In the genomic region with DNA sequence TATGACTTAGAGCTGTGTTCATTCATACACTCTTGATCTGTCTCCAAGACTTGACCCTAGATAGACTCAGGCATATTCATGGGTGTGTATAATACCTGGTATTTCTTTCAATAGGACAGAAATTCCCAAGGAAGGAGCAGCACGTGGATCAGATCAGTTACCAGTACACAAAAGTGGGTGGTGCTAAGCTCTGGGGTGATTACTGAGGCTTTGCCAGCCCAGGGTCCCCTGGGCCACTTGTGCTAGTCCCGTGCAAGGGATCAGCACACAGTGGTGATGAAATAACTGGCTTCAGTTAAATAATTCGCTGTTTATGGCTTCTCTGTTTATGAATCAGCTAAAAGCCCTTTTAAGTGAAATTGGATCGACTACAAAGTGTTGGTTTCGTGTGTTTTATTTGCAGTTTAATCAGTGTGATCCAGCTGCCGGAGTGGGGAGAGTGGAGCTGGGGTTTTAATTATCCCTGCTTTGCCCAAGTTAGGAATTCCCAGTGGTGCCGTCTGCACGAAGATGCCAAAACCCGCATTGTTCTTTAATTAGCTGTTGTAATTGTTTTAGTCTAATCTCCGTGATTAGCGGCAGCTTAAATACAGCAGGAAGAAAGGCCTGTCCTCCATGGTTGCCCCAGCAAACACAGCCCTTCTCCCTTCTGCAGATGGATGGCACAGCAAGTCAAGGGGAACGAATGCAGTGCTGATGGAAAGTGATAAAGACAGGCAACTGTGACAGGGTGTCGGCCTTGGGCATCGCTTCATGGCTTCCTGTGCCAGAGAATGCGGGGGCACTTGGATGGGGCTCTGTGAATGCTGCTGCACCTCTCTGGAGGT, we compare ENCODE assay signal across 14 mouse cellular contexts.
A peak's percentile ranks its signal among the peaks of the same experiment; 100 is the strongest.
DNase-seq lines count a peak whose midpoint lies in the region; ATAC-seq lines count a peak whose summit lies in the region.
"Had no signal": no experiment of that assay in that cellular context is flagged by ENCODE, and none has a peak within 500 bp of the region (broad histone marks: within the 10 kb centered on the region; RNA-seq: fewer than 3 reads in every experiment).

No protein-coding gene starts in this region.

- H3K4me2 ChIP-seq in hindbrain, embryonic 13.5 days = no peak overlapping the region
- H3K4me2 ChIP-seq in embryonic facial prominence, embryonic 14.5 days (ENCODE audit: low read depth, low read length) = no peak overlapping the region
- H3K4me2 ChIP-seq: heart, embryonic 12.5 days; liver, embryonic 13.5 days; stomach, embryonic 15.5 days had no signal

- H3K27ac ChIP-seq in hindbrain, embryonic 13.5 days = peak overlapping the region; percentile 71
- no peak overlapping the region for H3K27ac ChIP-seq in hindbrain, embryonic 10.5 days
- H3K27ac ChIP-seq in embryonic facial prominence, embryonic 14.5 days (replicated peaks; ENCODE audit: low read depth, low read length) = no peak overlapping the region
- H3K27ac ChIP-seq: liver, embryonic 13.5 days; stomach, embryonic 15.5 days had no signal

- no peak overlapping the region for H3K4me3 ChIP-seq in hindbrain, embryonic 13.5 days
- no peak overlapping the region for H3K4me3 ChIP-seq in hindbrain, embryonic 10.5 days
- no peak overlapping the region for H3K4me3 ChIP-seq in embryonic facial prominence, embryonic 14.5 days (ENCODE audit: low read depth, low read length)
- H3K4me3 ChIP-seq: heart, embryonic 12.5 days; liver, embryonic 13.5 days; stomach, embryonic 15.5 days had no signal

- ATAC-seq in hindbrain, embryonic 13.5 days (ENCODE audit: low FRiP score) = peak; percentile 67
- peak; percentile 62; the same call in 1 of the 2 replicates for ATAC-seq in embryonic facial prominence, embryonic 14.5 days (ENCODE audit: low read depth)
- ATAC-seq in megakaryocyte progenitor cell, adult 5-6 weeks (replicated peaks; ENCODE audit: poor library complexity) = 0 out of 2 replicates have a peak, but pooled peaks have one; percentile 10

- H3K9ac ChIP-seq in hindbrain, embryonic 13.5 days = no peak overlapping the region
- no peak overlapping the region for H3K9ac ChIP-seq in embryonic facial prominence, embryonic 14.5 days (ENCODE audit: low read depth, low read length)
- H3K9ac ChIP-seq: heart, embryonic 12.5 days; liver, embryonic 13.5 days; stomach, embryonic 15.5 days had no signal

- 56% methylated on average over 15 of the region's 15 CpGs for WGBS in hindbrain, embryonic 13.5 days
- WGBS in hindbrain, embryonic 10.5 days = 89% methylated on average over 15 of the region's 15 CpGs
- WGBS in embryonic facial prominence, embryonic 14.5 days = 66% methylated on average over 15 of the region's 15 CpGs

- H3K36me3 ChIP-seq in hindbrain, embryonic 13.5 days = no peaks in the 10 kb centered on the region
- H3K36me3 ChIP-seq in hindbrain, embryonic 10.5 days = no peaks in the 10 kb centered on the region
- H3K36me3 ChIP-seq in embryonic facial prominence, embryonic 14.5 days (ENCODE audit: control insufficient read depth, insufficient read depth, low read length) = no peaks in the 10 kb centered on the region
- H3K36me3 ChIP-seq: heart, embryonic 12.5 days; liver, embryonic 13.5 days; stomach, embryonic 15.5 days had no signal

- no peak for DNase-seq in hindbrain, embryonic 10.5 days (ENCODE audit: low spot score)
- peak; percentile 58 for DNase-seq in Muller cell, postnatal 12 days (ENCODE audit: inconsistent ontology term)
- peak; percentile 52 for DNase-seq in embryonic facial prominence, embryonic 14.5 days (ENCODE audit: low spot score)
- DNase-seq in ovary, postnatal 14 days (ENCODE audit: low spot score) = no peak
- DNase-seq in spleen, postnatal 14 days (ENCODE audit: low spot score in 2 of 2) = no peak
- no peak for DNase-seq in gastrocnemius, adult 8-10 months (ENCODE audit: low spot score in 2 of 2)
- DNase-seq: adrenal gland, postnatal 36 days; gastrocnemius, postnatal 10 days; heart, postnatal 4 days; liver, embryonic 13.5 days had no signal

- H3K27me3 ChIP-seq in hindbrain, embryonic 13.5 days = no peaks in the 10 kb centered on the region
- no peaks in the 10 kb centered on the region for H3K27me3 ChIP-seq in hindbrain, embryonic 10.5 days (ENCODE audit: insufficient read depth, poor library complexity, severe bottlenecking)
- H3K27me3 ChIP-seq in embryonic facial prominence, embryonic 14.5 days (replicated peaks; ENCODE audit: control insufficient read depth, insufficient read depth, low read length) = no peaks in the 10 kb centered on the region
- H3K27me3 ChIP-seq: heart, embryonic 12.5 days; liver, embryonic 13.5 days; stomach, embryonic 15.5 days had no signal

- no peaks in the 10 kb centered on the region for H3K9me3 ChIP-seq in hindbrain, embryonic 13.5 days
- H3K9me3 ChIP-seq in hindbrain, embryonic 10.5 days = peaks cover 3% of the 10 kb centered on the region; the same call in 1 of the 2 replicates
- H3K9me3 ChIP-seq in embryonic facial prominence, embryonic 14.5 days (ENCODE audit: control insufficient read depth, low read length) = peaks cover 14% of the 10 kb centered on the region; the same call in 1 of the 2 replicates
- H3K9me3 ChIP-seq: liver, embryonic 13.5 days; stomach, embryonic 15.5 days had no signal

- peaks cover 7% of the 10 kb centered on the region for H3K4me1 ChIP-seq in hindbrain, embryonic 13.5 days (replicated peaks)
- H3K4me1 ChIP-seq in hindbrain, embryonic 10.5 days (replicated peaks) = no peaks in the 10 kb centered on the region
- 0 out of 2 replicates have a peak, but pooled peaks cover 4% of the 10 kb centered on the region for H3K4me1 ChIP-seq in embryonic facial prominence, embryonic 14.5 days (ENCODE audit: control insufficient read depth, insufficient read depth, low read length)
- H3K4me1 ChIP-seq: liver, embryonic 13.5 days; stomach, embryonic 15.5 days had no signal

Comparison
In these comparisons a context has a peak if more than half of its experiments do, and no peak if none do; other contexts are left out.
1. ATAC-seq: peak in every context shown above with its lines; median percentile 67 in hindbrain, embryonic 13.5 days; 62 in embryonic facial prominence, embryonic 14.5 days; 10 in megakaryocyte progenitor cell, adult 5-6 weeks.
2. DNase-seq: peak in Muller cell, postnatal 12 days (single experiment) and embryonic facial prominence, embryonic 14.5 days (single experiment); none in hindbrain, embryonic 10.5 days (single experiment), ovary, postnatal 14 days (single experiment), spleen, postnatal 14 days (0 of 2) and gastrocnemius, adult 8-10 months (0 of 2).